Mouse (Mus musculus): Measurements from ENCODE around the gene Trim34a.
"Not testable (repeated sequence)": the region's sequence is repeated elsewhere in the genome, so short reads cannot be mapped to it uniquely, and the experiment has no call there.

Gene Trim34a

DNA sequence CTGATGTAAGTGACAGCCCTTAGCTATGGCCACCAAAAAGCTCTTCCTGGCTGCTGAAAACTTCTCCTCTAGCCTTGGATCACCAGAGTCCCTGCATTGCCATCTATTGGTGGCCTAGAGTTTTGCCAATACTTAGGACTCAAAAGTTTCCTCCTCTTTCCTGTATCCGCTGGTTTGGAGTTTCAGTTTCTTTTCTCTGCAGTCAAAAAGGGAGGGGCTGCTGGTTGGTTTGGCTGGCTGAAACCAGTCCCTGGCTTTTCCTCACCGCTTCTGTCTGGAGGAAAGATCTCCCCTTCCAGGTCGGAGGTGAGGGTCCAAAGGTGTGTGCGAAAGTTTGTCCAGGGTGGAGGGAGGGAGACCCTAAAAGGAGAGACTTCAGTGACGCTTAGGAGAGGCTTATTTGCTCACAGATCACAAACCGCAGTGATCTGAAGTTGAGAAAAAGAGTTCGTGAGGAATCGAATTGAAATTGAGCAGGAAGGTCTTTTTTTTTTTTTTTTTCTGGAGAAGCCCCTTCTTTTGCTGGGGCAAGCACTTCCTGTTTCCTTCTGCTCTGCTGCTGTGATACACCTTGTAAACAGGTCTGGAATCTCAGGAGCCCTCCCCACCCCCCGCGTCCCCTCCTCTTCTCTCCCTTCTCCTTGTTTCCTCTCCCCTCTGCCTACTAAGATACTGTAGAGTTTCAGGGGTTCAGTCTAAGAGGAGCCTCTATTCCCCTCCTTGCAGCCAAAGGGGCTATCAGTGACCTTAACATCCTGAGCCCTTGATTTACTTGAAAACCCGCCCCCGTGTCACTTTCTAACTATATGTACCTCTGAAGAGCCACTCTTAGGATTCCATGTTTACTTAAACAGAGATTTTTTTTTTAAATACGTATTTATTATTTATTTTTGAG, at the start of gene Trim34a:
TSS of gene Trim34a (plus strand) at position 171 of the 895 bp plus-strand sequence.
- DNase-seq: peak; percentile 90

DNA sequence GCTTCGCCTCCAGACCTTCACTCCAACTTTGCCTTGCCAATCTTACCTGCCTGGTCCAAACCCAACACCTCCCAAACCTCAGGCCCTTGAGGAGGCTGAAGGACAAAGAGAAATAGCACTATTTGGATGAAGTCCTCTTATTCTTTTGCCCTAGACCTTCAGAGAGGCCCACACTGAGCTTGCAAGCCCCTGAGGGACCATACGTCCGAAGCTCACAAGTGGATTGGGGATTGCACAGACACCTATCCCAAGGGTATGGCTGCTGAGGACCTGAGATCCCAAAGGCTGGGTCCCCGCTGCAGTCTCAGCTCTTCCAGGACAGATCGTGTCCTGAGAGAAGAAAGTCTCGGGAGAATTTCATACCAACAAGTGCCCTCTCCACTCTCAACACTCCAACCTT, 48.4 kb upstream of the Trim34a start, which contains the start of gene Olfr649:
TSS of gene Olfr649 (minus strand) at position 101 of the 400 bp plus-strand sequence.
- no peak for DNase-seq

DNA sequence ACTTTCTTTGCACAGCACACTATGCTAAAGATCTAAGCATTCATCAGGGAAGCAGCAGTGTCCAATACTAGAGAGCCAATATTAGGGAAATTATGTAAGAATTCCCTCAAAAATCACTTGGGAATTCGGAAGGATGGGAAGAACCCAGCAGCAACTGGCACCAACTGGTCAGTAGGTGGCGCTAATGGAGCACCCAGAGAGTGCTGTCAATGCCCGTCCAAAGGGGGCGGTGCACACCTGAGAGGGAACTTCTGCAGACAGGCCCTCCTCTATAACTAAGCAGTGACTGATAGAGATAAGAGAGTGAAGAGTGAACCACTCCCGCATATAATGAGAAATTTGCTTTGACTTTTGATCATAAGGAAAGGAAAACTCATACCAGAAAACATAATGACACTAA, 44.4 kb upstream of the Trim34a start:
- DNase-seq: peak; percentile 90

DNA sequence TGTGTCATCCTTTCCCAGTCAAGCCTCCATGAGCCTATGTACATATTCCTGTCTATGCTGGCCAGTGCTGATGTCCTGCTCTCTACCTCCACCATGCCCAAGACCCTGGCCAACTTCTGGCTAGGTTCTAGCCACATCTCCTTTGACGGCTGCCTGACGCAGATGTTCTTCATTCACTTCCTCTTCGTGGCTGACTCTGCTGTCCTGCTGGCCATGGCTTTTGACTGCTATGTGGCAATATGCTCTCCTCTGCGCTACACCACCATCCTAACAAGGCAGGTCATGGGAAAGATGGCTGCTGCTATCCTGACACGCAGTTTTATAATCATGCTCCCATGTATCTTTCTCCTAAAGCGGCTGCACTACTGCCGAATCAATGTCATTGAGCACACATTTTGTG, 38.1 kb upstream of the Trim34a start:
- DNase-seq: peak; percentile 23

GRCm38 (mm10) chr7:104216011-104216535, 28.2 kb upstream of the Trim34a start:
- peak; percentile 11 for DNase-seq

DNA sequence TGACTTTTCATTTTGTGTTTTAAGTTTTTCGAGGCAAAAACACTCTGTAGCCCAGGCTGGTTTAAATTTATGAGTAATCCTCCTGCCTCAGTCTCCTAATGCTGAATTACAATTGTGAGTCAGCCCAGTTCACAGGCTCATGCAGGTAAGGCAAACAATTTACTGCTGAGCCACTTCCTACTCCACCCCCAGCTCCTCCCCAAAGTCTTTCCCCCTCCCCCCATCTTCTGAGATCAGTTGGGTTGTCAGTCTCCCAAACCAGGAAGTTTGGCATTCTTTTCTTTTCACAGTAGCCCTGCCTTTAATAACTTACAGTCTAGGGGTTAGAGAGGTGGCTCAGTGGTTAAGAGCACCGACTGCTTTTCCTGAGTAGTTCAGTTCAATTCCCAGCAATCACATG, 26.4 kb upstream of the Trim34a start:
- DNase-seq: no peak

DNA sequence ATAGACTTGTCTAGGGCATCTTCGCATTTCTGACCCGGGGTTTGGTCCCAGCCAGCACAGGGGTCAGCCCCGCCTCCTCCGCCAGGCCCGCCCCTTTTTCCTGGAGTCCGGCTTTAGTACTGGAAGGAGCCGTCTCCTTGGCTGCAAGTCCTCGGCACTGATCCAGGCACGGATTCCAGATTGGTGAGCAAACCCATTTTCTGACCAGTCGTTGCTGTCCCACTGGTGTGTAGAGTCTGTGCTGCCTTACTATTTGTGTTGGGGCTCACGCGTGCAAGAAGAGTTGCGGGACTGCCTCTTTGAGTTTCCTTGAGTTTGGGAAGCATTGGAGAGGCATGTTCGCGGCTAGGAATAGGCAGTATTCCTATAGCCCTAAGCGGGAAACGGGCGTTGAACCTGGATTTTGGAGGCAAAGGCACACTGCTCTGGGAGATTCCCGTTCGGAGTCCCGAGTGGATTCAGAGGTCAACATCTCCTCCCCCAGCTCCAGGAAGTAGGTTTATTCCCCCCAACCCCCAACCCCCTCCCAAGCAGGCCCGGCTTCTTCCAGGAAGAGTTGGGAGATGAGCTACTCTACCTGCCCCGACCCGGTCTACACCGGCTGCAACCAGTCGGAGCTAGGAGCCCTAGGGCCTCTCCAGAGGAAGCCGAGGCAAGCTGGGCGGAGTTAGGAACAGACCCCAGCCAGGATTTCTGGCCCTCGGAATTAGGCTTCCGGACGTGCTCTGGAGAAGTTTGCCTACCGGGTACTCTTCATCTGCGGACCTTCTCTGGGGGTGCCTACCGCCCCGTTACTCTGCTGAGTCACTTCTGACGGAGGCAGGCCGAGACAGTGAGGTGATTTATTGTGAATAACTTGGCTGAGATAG, 25.3 kb upstream of the Trim34a start, which contains the start of gene Trim6:
TSS of gene Trim6 (plus strand) at position 93 of the 869 bp plus-strand sequence.
- peak; percentile 92 for DNase-seq

DNA sequence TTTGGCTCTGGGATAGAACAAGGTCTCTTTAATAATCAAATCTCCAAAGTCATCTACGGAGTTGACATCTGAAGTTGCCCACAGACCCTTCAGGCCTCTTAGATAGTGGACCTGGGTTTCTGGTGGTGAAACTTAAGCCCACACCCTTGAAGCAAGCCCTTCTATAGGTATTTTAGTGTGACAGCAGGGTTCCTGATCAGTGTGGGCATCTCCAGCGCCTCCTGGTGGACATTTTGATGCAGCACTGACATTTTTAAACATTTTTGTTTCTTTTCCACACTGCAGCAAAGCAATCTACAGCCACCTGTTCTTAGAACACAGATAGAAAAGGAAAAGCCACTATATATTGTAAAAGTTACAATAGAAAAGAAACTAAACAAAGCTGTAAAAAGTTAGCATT, 13.1 kb upstream of the Trim34a start:
- peak; percentile 74 for DNase-seq

DNA sequence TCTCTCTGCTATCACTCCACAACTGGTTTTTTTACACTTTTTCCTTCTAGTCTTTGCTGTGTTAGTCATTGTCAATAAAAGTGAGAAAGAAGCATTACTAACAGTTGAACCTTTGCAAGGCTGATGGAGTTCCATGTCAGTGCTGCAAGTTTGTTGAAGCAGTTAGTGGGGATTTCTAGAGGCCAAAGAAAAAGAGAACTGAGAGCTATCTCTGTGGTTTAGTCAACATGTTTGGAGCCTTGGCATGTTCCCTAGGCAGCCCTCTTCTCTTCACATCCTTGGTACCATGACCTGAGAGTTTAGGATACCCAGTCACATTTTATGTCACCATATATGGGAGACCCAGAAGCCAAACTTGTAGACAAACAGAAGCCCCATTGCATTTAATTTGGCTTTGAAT, 3.4 kb upstream of the Trim34a start:
- DNase-seq: no peak

GRCm38 (mm10) chr7:104243616-104244015, 641 bp upstream of the Trim34a start:
- DNase-seq: no peak

DNA sequence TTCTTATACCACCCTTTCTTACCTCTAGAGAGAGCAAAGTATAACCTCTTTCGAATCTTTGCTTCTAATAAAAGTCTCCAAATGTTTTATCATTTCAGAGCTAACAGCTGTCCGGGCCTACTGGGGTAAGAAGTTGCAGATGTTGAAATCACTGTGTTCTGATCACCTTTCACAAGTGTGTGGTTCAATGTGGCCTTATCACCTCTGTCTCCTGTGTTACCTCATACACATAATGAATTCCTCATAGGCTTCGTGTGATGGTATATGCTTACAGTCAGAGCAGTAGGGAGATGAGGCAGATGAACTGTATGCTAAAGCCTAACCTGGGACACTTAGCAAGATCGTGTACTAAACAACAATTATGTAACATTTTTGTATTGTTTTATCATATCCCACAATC, 16.1 kb downstream of the Trim34a start:
- DNase-seq: not testable (repeated sequence)

- not testable (repeated sequence) for DNase-seq
Measured at GRCm38 (mm10) chr7:104265335-104265734, 21.1 kb downstream of the Trim34a start.

DNA sequence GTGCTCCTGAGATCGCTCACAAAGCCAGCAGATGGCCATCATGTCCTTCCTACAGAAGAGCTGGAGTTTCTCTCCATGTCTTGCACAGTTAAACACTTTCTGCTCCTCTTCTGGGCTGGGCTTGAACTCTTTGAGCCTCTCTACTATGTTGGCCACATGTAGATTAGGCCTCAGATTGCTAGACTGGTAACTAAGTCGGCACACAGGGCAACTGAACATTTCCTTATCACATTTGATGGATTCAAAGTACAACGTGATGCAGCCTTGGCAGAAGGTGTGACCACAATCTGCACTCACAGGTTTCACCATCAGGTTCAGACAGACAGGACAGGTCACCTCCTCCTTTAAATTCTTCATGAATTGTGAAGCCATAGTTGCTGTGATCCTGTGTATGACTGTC, 35.1 kb downstream of the Trim34a start:
- not testable (repeated sequence) for DNase-seq

DNA sequence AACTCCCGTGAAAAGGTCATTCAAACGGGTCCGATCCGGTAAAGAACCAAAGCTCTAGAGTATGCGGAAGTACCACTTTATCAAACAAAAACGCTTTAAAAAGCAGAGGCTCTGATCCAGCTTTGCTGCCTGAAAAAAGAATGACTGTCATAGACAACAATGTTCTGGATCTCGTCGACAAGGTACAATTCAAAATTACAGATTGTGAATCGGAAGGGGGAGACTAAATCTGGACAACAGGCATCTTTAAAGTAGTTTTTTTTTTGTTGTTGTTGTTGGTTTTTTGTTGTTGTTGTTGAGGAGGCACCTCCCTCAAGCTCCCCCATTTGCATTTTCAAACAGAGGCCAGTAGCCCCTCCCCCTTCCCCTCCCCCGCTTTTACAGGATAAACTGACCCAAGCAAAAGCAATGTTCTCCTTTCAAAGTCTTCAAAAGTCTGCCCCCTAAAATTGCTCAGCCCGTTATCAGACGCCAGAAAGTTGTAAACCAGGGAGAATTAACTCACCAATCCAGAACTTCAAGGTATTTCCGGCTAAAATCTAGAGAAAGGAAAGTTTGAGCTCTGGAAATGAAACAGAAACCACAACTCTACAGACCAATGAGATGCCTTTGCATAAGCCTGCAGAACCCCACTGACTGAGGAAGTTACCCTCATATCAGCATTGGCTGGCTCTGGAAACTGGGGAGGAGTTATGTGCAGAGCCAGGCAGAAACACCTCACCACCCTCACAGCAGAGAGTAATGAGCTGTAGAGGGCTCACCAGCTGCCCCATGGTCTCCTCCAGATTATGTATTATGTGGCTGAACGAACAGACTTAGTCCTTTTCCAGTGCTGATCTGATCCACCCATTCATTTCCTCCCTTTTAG, 43.6 kb downstream of the Trim34a start, which contains the start of gene Trim5:
TSS of gene Trim5 (minus strand) at position 519 of the 868 bp plus-strand sequence.
- DNase-seq: peak; percentile 32

DNA sequence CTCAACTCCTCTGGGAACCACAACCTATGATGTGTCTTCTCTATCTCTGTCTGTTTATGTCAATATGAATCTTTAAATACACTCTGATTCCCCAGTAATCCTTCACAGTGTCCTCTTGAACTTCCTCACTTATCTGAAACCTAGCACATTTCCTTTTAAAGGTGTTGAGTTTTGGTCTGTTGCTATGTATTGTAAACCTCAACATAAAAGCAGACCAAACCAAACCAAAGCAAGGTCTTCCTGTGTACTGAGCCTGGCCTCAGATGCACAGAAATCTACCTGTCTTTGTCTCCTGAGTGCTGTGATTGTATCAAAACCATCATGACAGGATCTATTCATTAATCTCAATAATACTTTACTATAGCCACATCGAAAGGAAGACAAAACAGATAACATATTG, 46.4 kb downstream of the Trim34a start:
- DNase-seq: no peak

- DNase-seq: no peak
Measured at GRCm38 (mm10) chr7:104291638-104292400, 47.6 kb downstream of the Trim34a start.
